Mouse (Mus musculus) midbrain, embryonic 11.5 days (tissue): ENCODE data around the gene Clca4a. TPM values are rescaled to one million over a fixed set of nuclear protein-coding genes. Genes with fewer than 3 reads are reported as not detected.
A peak's percentile ranks its signal among the peaks of the same experiment; 100 is the strongest.

Experiments
- ATAC-seq: fragments of 200-750 bp; cut with Nextera tagmentation; 2 replicates; pipeline ENCODE4 v1.8.0; 2017; ENCODE audit warnings: moderate TSS enrichment, moderate library complexity; ENCODE audit not compliant: low FRiP score
- DNase-seq: peaks from one replicate; pipeline ENCODE4 v3.0.0; 2015; ENCODE audit warnings: low spot score; ENCODE audit errors: missing footprints
- H3K27ac ChIP-seq: fragments of 300-500 bp; sonication (generic); 2 replicates; pipeline ENCODE4 v1.5.1; 2014; ENCODE audit warnings: low read depth, low read length
- H3K27me3 ChIP-seq: fragments of 300-500 bp; sonication (generic); 2 replicates; pipeline ENCODE4 v1.6.1; 2014; ENCODE audit warnings: mild to moderate bottlenecking, low read length, moderate library complexity, mixed read lengths; ENCODE audit not compliant: control insufficient read depth, insufficient read depth
- H3K36me3 ChIP-seq: fragments of 300-500 bp; sonication (generic); 2 replicates; pipeline ENCODE4 v1.6.1; 2014; ENCODE audit warnings: mild to moderate bottlenecking, low read length, moderate library complexity, mixed read lengths; ENCODE audit not compliant: control insufficient read depth, insufficient read depth
- H3K4me1 ChIP-seq: fragments of 300-500 bp; sonication (generic); 2 replicates; pipeline ENCODE4 v1.6.1; 2014; ENCODE audit warnings: low read length; ENCODE audit not compliant: control insufficient read depth, insufficient read depth
- H3K4me2 ChIP-seq: fragments of 300-500 bp; sonication (generic); 2 replicates; pipeline ENCODE4 v1.6.1; 2014; ENCODE audit warnings: mild to moderate bottlenecking, moderate library complexity
- H3K4me3 ChIP-seq: fragments of 300-500 bp; sonication (generic); 2 replicates; pipeline ENCODE4 v1.5.1; 2014; ENCODE audit warnings: low read depth, low read length
- H3K9ac ChIP-seq: fragments of 300-500 bp; sonication (generic); 2 replicates; pipeline ENCODE4 v1.6.1; 2014; ENCODE audit warnings: low read length
- H3K9me3 ChIP-seq: fragments of 300-500 bp; sonication (generic); 2 replicates; pipeline ENCODE4 v1.6.1; 2016; ENCODE audit warnings: low read length; ENCODE audit not compliant: control insufficient read depth
- WGBS: fragments of 180-500 bp; shearing (Covaris S2); extraction: QIAGEN DNeasy Blood & Tissue Kit; methylation state at CpG from one replicate; pipeline ENCODE4 v1.1.7; 2014; 5-methylcytosine and 5-hydroxymethylcytosine counted together
- polyA plus RNA-seq: library from polyadenylated mRNA; unstranded; fragments of >200 nt; fragmentation: Nextera tagmentation; extraction: Ambion mirVana; gene quantifications from 2 replicates; pipeline ENCODE4 v1.2.1, GENCODE M21; 2014

The Clca4a gene
- not detected in 2 replicates for polyA plus RNA-seq

DNA sequence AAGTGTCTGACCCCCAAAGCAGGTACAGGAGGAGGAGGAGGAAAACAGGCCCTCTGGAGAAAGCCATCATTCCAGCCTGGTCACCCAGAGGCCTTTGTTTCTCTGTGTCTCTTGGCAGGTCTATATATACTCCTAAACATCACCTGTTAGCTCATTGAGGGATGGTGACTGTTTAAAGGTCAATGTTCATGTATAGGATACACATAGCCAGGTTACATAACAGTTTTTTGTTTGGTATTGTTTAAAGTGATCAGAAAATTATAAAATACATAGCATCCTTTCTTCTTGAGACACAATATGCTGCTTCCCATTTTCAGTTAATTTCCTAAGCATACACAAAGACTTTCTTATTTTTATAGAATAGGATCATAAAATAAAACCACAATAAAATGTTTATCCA lies at the start of gene Clca4a:
Gene Clca4a, minus strand, starts transcription at position 101 of the 400 bp plus-strand sequence.
- Histone ChIP-seq H3K9ac (no peak within 1 kb of the TSS), H3K4me2 (no peak within 1 kb of the TSS), H3K27ac (no peak within 1 kb of the TSS), H3K36me3 (no peaks in the 10 kb centered on the region), H3K4me3 (no peak within 1 kb of the TSS), H3K27me3 (no peaks in the 10 kb centered on the region), H3K4me1 (no peaks in the 10 kb centered on the region), H3K9me3 (no peaks in the 10 kb centered on the region)
- no peak for ATAC-seq
- no peak for DNase-seq

DNA sequence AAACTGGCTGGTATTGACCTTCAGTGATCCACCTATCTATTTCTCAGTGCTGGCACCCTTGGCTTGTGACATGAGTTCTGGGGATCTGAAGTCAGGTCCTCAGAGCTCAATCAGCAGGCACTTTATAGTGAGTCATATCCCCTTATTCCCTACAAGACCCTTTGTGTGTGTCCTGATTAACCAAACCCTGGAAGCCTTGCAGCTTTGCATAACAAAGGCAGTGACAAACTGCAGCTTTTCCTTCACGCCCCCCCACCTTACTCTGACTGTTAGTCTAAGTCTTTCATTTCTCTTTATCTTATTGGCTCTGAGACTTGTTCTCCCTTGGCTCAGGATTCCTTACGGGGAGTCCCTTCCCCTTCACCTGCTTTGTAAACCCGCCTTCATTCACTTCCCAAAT lies 43.0 kb upstream of the Clca4a start:
- no peak overlapping the region for H3K9ac ChIP-seq
- no peak for DNase-seq
- 56% methylated on average over 3 of the region's 3 CpGs for WGBS
- no peak overlapping the region for H3K4me2 ChIP-seq
- no peaks in the 10 kb centered on the region for H3K4me1 ChIP-seq
- H3K27ac ChIP-seq = no peak overlapping the region
- no peaks in the 10 kb centered on the region for H3K36me3 ChIP-seq
- H3K27me3 ChIP-seq = no peaks in the 10 kb centered on the region
- ATAC-seq = no peak
- no peaks in the 10 kb centered on the region for H3K9me3 ChIP-seq
- no peak overlapping the region for H3K4me3 ChIP-seq

DNA sequence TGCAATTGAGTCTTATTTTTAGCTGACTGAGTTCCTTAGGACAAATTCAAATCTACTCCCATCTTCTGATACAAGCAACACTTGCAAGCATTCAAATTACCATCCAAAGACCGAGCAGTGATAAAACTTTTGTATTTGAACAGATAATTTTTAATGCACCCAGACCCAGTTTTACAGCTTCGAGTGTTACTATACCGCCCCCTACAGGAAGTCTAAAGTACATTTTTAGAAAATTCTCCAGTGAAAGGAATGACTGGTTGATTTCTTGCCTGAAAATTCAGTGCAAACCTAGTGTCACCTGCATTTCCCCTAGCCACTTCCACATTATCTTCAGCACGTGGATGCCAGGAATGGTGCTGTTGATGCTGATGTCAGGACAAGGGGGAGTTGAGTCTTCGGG lies 29.6 kb upstream of the Clca4a start:
- Histone ChIP-seq H3K4me2 (no peak overlapping the region), H3K36me3 (no peaks in the 10 kb centered on the region), H3K9me3 (no peaks in the 10 kb centered on the region), H3K27ac (no peak overlapping the region), H3K27me3 (no peaks in the 10 kb centered on the region), H3K9ac (no peak overlapping the region), H3K4me1 (no peaks in the 10 kb centered on the region), H3K4me3 (no peak overlapping the region)
- WGBS = 37% methylated on average over 5 of the region's 5 CpGs
- ATAC-seq = no peak
- DNase-seq = no peak

DNA sequence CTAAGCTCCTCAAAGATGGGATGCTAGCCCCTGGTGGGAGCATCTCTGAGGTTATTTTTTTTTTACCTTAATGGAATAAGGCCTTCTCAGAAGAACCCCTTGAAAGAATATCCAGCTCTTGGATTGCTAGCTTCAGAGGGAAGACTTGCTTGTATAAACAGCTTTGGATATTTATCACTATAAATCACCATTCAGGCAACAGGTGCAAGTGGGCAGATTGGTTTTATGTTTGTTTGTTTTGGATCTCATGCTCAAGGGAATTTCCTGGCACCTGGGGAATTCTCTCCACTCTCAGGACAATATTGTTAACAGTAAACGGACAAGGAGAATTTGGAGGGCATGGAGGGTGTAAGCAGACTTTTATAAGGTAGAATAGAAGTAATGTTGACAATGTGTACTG lies 26.1 kb upstream of the Clca4a start:
- ATAC-seq = no peak
- no peak for DNase-seq
- Histone ChIP-seq H3K4me2 (no peak overlapping the region), H3K9ac (no peak overlapping the region), H3K27ac (no peak overlapping the region), H3K27me3 (no peaks in the 10 kb centered on the region), H3K4me3 (no peak overlapping the region), H3K36me3 (no peaks in the 10 kb centered on the region), H3K9me3 (no peaks in the 10 kb centered on the region), H3K4me1 (no peaks in the 10 kb centered on the region)
- 69% methylated on average over 1 of the region's 1 CpGs for WGBS

DNA sequence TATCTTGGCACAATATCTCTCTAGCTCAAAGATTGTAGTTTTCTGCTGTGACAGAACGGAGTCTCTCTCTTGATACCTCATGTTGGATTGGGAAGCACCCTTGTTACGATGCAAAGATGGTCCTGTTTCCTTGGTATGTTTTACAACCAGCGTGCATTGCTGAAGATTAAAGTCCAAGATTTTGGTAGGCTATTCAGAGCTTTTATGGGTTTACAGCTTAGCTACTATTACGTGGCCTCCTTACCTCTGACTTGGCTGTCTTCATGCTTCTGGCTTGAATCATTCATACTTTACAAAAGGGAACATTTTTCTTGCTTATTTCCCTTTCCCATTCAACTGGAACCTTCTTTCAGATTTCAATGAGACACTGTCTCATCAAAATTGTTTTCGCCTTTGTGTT lies 18.2 kb upstream of the Clca4a start:
- no peaks in the 10 kb centered on the region for H3K36me3 ChIP-seq
- H3K4me1 ChIP-seq = no peaks in the 10 kb centered on the region
- no peak overlapping the region for H3K4me3 ChIP-seq
- ATAC-seq (no peak), DNase-seq (no peak)
- H3K9me3 ChIP-seq = no peaks in the 10 kb centered on the region
- WGBS = 89% methylated on average over 5 of the region's 5 CpGs
- H3K4me2 ChIP-seq = no peak overlapping the region
- no peak overlapping the region for H3K27ac ChIP-seq
- H3K9ac ChIP-seq = no peak overlapping the region
- H3K27me3 ChIP-seq = no peaks in the 10 kb centered on the region

DNA sequence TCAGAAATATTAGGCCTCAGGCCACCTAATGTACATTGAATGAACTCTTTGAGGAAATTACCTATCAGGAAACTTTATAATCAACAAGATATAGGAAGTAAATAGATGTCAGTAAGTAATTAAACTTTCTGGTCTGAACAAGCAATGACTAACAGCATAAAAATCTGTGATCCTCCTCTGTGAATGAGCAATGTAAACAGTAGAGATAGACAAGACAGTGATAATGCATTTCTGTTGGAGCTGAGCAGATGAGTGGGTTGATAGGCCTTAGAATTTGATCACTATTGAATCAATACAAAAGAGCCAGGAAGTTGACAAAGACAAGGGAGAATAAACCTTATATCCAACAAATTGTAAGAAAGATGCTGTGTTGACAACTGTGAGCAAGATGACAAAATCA lies 17.8 kb upstream of the Clca4a start:
- Histone ChIP-seq H3K4me3 (no peak overlapping the region), H3K9me3 (no peaks in the 10 kb centered on the region), H3K4me1 (no peaks in the 10 kb centered on the region), H3K27me3 (no peaks in the 10 kb centered on the region), H3K36me3 (no peaks in the 10 kb centered on the region), H3K4me2 (no peak overlapping the region), H3K27ac (no peak overlapping the region), H3K9ac (no peak overlapping the region)
- no peak for ATAC-seq
- DNase-seq = no peak

DNA sequence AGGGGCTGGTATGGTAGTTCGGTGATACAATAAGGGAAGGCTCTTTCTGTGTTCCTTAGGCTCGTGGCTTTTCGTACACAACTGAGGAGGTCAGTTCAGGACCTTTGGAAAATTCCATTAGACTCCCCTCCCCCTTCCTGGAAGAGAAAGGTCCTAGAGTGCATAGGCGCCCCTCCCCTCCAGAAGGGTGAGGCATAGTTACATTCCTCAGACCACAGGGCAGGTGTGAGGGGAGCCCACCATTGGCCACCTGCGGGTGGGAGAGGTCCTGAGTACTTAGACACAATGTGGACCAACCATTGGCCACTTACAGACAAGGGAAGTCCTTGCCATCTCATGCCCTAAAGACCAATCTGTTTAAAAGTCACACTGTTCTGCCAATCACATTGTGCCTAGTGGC lies 11.0 kb upstream of the Clca4a start:
- 79% methylated on average over 5 of the region's 5 CpGs for WGBS
- no peaks in the 10 kb centered on the region for H3K36me3 ChIP-seq
- ATAC-seq = no peak

DNA sequence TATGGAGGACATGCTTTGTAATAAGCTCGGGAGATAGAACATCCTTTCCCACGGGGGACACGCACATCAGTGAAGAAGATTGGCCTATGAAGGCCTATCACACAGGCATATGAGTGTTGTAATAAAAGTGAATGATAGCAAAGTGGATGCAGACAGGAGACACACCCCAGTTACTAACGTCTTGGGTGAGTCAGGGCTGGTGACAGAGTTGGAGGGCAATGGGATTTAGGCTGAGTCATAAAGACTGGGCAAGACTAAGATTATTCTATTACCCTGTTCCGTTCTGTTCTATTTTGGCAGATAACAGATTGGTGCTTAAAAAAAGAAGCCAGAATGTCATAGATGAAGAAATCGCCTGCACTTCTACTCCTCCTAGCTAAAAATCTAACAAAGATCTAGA lies 5.7 kb upstream of the Clca4a start:
- no peaks in the 10 kb centered on the region for H3K9me3 ChIP-seq
- H3K36me3 ChIP-seq = no peaks in the 10 kb centered on the region
- 85% methylated on average over 6 of the region's 6 CpGs for WGBS

More for the DNA sequence above, 11.0 kb upstream of the Clca4a start:
- DNase-seq = no peak
- H3K27ac ChIP-seq = no peak overlapping the region
- H3K9ac ChIP-seq = no peak overlapping the region
- H3K4me3 ChIP-seq = no peak overlapping the region
- no peaks in the 10 kb centered on the region for H3K27me3 ChIP-seq
- no peaks in the 10 kb centered on the region for H3K4me1 ChIP-seq
- no peak overlapping the region for H3K4me2 ChIP-seq
- no peaks in the 10 kb centered on the region for H3K9me3 ChIP-seq

DNA sequence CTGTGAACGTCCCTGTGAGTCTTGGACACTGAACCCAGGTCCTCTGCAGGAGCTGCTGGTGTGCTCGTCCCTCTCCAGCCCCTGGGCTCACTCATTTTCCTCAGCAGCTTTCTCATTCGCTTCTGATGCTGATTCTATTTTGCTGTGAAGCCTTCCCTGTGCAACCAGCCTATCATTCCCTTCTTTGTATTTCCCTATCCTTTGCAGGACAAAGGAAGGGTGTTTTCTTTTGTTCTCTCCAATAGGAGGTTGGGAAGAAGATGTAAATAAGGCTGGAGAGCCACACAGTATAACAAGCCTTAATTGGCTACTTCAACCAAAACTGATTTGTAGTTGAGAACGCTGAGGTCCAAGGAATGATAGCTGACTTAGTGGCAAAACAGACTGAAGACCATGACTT lies 2.8 kb upstream of the Clca4a start:
- Histone ChIP-seq H3K36me3 (no peaks in the 10 kb centered on the region), H3K27me3 (no peaks in the 10 kb centered on the region), H3K4me1 (no peaks in the 10 kb centered on the region), H3K4me3 (no peak overlapping the region), H3K4me2 (no peak overlapping the region), H3K9ac (no peak overlapping the region), H3K27ac (no peak overlapping the region), H3K9me3 (no peaks in the 10 kb centered on the region)
- WGBS = 12% methylated on average over 4 of the region's 4 CpGs
- no peak for DNase-seq
- ATAC-seq = no peak; the same call in 1 of the 2 replicates

More for the DNA sequence above, 5.7 kb upstream of the Clca4a start:
- Histone ChIP-seq H3K27ac (no peak overlapping the region), H3K9ac (no peak overlapping the region), H3K4me1 (no peaks in the 10 kb centered on the region), H3K4me2 (no peak overlapping the region), H3K27me3 (no peaks in the 10 kb centered on the region), H3K4me3 (no peak overlapping the region)
- ATAC-seq = no peak
- no peak for DNase-seq

DNA sequence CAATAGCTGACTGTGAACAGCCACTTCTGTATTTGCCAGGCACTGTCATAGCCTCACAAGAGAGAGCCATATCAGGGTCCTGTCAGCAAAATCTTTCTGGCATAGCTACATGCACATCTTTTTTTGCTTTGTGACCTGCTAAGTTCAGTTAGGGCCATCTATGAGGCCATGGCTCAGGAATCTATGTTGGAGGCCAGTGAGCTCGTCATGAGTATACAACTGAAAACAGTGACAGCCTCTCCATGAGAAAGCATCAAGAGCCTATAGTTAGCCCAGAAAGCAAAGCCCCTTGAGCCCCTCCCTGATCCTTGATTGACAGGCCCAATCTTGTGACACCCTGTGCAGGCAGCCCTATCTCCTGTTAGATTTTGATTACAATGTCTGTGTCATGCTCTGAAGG lies 1.2 kb upstream of the Clca4a start:
- no peaks in the 10 kb centered on the region for H3K27me3 ChIP-seq
- H3K4me2 ChIP-seq = no peak overlapping the region
- H3K4me1 ChIP-seq = no peaks in the 10 kb centered on the region
- no peak overlapping the region for H3K9ac ChIP-seq
- DNase-seq (no peak), ATAC-seq (0 out of 2 replicates have a peak, but pooled peaks have one; percentile 40)
- 35% methylated on average over 1 of the region's 1 CpGs for WGBS
- no peak overlapping the region for H3K4me3 ChIP-seq
- no peaks in the 10 kb centered on the region for H3K36me3 ChIP-seq
- no peak overlapping the region for H3K27ac ChIP-seq
- no peaks in the 10 kb centered on the region for H3K9me3 ChIP-seq
